Mouse (Mus musculus) liver, adult (tissue): ENCODE data around the gene 4921536K21Rik.
A peak's percentile ranks its signal among the peaks of the same experiment; 100 is the strongest.

Experiments used
- GATA4 ChIP-seq: IDR thresholded peaks from 2 replicates; pipeline ENCODE4 v1.6.1; 2014; ENCODE audit warnings: mild to moderate bottlenecking, low read length; ENCODE audit not compliant: insufficient replicate concordance

Gene 4921536K21Rik

DNA sequence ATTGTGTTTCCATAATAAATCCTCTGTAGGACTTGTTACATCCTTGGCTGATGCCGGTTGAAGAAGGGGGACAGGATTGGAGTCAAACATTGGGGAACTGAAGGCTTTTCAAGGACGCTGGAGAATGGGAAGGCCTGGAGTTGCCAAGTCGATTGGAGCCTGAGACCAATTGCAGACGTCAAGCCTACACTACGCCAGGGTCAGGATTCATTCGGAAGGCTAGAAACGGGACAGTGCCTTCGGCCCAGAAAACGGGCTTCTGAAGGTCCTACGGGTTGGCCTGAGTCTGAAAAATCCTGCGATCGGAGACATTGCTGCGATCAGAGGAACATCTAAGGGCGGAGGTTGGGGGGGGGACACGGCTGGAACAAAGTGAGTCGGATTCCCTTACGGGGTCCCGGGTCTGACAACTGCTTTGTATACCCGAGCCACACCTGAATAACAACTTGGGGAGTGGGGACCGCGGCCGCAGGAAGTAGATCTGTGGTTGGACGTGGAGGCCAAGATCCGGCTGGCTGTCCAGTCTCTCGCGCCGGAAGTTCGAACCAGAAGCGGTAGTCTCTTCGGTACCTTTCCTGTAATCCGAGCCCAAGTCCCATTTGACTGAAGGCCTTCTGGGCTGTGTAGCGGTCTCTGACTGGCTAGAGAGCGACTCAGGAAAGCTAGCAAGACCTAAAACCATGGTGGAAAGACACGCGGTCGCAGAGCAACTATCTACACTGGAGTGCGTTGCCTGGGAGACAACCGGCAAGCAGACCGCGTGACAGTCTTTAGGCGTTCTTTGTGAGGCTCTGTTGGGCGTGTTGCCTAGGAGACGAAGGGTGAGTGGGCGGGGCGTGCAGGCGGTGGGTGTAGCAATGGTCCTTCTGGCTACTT, at the start of gene 4921536K21Rik, which contains the start of gene Dusp18:
Gene 4921536K21Rik (minus strand): TSS at position 693 of the 876 bp plus-strand sequence.
Gene Dusp18 (plus strand): TSS at position 835 of the 876 bp plus-strand sequence.
- TF ChIP-seq GATA4 = no peak

GRCm38 (mm10) chr11:3941371-3941770, 46.5 kb upstream of the 4921536K21Rik start:
- no peak for TF ChIP-seq GATA4

- no peak for TF ChIP-seq GATA4
Measured at GRCm38 (mm10) chr11:3937321-3937874, 42.5 kb upstream of the 4921536K21Rik start.

DNA sequence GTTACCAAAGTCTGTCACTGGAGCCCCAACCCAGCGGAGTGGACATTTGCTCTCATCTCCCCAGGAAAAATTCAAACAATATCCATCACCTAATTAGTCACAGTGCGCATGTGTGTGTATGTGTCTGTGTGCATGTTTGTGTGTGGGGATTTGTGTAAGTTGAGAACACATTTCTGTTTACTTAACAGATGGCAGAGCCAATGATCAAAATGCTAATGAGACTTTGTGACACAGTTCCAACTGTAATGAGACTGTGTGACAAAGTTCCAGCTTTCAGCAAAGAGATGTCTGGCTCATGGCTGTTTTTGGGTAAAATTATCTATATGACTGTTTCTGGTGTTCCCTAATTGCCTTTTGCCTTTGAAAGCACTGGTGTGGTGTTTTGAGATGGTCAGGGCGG, 41.4 kb upstream of the 4921536K21Rik start:
- no peak for TF ChIP-seq GATA4

DNA sequence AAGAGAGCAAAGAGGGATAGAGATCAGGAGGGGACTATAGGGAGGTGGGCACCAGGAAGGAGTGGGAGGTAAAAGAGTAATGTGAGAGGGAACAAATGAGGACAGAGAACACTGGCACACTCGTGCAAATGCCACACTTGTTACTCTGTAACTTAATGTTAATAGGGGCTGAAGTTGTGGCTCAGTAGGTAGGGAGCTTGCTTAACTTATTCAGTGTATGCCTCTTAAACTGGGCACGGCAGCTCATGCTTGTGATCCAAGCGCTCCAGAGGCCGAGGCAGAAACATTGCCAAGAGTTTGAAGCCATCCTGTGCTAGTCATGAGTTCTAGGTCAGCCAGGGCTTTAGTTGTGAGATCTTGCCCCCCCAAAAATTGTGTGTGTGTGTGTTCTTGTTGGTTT, 40.2 kb upstream of the 4921536K21Rik start:
- no peak for TF ChIP-seq GATA4

DNA sequence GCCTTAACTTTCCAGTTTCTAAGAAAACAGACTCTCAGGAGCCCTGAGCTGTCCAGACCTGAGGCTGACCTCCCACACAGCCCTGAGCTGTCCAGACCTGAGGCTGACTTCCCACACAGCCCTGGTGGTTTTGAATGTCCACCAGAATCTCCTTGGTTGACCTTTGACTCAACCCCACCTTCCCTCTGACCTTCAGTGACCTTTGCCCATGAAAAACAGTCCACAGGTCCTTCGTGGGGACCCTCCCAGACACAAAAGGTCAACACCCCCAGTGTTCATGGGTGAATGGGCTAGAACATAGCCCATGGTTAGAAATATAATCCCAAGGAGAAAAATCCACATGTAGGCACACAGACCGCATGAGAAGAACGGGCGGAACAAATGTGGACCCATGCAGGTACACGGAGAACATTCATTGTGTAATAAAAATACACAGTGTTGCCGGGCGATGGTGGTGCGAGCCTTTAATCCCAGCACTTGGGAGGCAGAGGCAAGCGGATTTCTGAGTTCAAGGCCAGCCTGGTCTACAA, 38.9 kb upstream of the 4921536K21Rik start:
- no peak for TF ChIP-seq GATA4

DNA sequence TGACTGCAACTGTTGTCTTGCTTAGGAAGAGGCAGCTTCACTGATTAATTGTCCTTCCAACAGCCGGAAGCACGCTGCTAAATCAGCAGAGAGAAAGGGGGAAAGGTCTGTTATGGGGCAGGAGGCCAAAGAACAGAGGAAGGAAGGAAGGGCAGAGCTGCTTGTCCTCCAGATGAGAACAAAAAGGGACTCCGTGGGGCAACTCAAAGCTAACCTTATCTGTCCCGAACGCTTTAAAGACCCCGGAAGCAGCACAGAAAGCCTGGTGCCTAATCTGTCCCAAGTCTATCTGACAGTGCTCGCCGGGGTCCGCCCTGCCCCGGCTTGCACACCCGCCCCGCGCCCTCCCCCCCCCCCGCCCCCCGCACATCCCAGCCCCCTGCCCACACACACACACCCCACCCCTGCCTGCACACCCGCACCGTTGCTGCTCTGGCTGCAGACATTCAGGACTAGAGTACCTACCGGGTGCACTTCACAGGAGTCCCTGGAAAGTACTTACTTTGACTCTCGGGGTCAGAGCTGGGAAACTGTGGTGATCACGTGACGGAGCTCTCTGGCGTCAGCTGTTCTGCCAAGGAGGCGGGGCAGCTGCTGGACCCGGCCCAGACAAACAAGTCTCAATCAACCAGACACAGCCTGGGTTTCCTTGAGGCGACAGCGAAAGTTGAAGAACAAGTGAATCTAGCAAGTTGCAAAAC, 36.8 kb upstream of the 4921536K21Rik start, which contains the start of gene Tcn2:
Gene Tcn2 (minus strand): TSS at position 649 of the 701 bp plus-strand sequence.
- peak; percentile 89 for TF ChIP-seq GATA4

DNA sequence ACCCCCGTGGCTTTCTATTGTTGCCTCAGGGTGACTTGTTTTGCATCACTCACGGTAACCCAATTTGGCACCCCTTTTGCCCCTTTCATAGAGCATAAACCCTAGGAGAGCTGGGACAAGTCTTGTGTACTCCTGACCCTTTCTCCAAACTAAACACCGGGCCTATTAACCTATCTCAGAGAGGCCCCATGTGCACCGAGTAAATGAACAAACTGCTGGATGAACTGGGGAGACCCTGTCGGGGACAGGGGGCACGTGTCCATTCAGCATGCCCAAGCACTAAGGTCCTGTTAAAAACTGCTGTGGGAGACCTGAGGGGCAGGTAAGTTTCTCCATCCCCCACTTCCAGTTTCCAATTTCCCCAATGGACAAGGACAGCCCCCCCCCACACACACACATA, 36.0 kb upstream of the 4921536K21Rik start:
- no peak for TF ChIP-seq GATA4

DNA sequence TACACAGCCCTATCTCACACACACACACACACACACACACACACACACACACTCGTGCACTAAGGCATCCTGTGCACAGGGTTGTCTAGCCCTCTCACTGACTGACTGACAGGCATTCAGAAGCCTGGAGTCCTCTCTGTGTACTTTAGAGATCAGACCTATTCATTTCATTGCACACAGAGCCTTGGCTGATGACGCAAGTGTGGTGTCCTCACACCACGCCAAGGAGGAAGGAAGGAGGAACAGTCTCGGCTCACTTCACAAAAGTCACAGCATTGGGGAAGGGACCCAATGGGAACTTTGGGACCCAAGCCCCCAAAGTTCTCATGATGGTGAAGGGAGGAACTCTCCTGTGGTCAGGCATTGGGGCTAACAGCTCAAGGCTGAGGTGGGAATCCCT, 35.1 kb upstream of the 4921536K21Rik start:
- no peak for TF ChIP-seq GATA4

DNA sequence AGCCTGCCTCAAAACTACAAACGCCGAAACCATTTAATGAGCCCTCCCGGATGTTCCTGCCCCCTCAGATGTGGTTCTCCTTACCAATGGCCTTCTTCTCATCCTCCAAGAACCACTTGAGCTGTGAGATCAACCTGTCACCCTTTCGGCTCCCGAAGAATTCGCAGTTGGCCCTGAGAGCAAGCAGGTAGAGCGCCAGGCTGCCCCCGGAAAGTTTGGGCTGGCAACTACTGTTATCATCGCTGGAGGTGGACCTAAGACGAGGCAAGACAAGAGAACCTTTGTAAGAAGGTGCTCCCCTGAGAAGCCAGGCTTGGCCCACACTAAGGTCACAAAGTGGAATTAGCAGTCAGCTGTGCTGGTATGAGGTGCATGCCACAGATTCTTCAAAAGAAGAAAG, 31.0 kb upstream of the 4921536K21Rik start:
- TF ChIP-seq GATA4 = no peak

- TF ChIP-seq GATA4 = no peak
Measured at GRCm38 (mm10) chr11:3922731-3923130, 27.8 kb upstream of the 4921536K21Rik start.

DNA sequence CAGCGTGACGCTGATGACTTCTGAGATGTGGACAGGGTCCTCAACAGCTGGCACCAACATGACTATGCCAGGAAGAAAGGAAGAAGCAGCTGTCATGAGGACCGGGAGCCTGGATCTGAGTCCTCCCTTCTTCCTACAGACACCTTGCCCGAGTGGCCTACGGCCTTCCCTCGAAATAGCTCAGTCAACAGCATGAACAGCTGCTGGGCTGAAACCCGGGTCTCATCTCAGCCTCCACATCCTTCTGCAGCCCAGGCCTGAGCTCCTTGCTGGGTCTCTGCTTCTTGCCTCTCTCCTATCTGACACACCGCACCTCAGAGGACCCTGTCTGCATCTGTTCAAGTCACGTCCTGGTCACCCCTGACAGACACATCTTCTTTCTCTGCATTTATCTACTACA, 27.2 kb upstream of the 4921536K21Rik start:
- TF ChIP-seq GATA4 = no peak

- no peak for TF ChIP-seq GATA4
Measured at GRCm38 (mm10) chr11:3921281-3921850, 26.5 kb upstream of the 4921536K21Rik start.

- no peak for TF ChIP-seq GATA4
Measured at GRCm38 (mm10) chr11:3920476-3920875, 25.6 kb upstream of the 4921536K21Rik start.

- no peak for TF ChIP-seq GATA4
Measured at GRCm38 (mm10) chr11:3918738-3919137, 23.8 kb upstream of the 4921536K21Rik start.
